Mouse (Mus musculus): ENCODE results near the gene Prkce. TPM values are rescaled to one million over a fixed set of nuclear protein-coding genes. Genes with fewer than 3 reads are reported as not detected.

Prkce gene
- total and polyA plus RNA-seq, 2 experiments from 2014 or later, result 91.3 to 94.3 TPM

DNA sequence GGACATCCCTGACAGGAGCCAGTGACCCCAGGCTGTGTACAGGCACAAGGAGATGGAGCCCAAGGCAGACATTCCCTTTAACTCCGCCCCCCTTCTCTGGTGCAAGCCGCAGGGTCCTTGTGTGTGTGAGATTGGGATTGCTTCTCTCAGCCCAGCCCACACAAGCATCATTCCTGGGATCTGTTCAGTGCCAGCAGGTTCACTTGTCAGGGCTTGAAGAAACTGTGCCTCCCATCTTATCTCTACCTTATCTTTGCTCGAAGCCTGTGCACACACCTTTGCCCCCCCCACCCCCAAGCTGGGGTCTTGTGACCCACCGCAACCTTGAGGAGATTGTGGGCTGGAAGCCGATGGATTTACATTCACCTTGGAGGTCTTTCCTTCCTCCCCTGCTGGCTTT is 508.8 kb downstream of the Prkce start:
- Histone ChIP-seq H3K36me3 (ENCODE audit: insufficient read depth) (no peaks in the 10 kb centered on the region), H3K27ac (ENCODE audit: low read depth, low read length) (no peak overlapping the region), H3K4me2 (ENCODE audit: low read depth) (no peak overlapping the region), H3K4me1 (ENCODE audit: insufficient read depth) (no peaks in the 10 kb centered on the region), H3K27me3 (ENCODE audit: insufficient read depth, low read length) (no peaks in the 10 kb centered on the region), H3K4me3 (ENCODE audit: low read depth, low read length) (no peak overlapping the region), H3K9ac (no peak overlapping the region), H3K9me3 (ENCODE audit: low read length) (no peaks in the 10 kb centered on the region)
- 82% methylated on average over 5 of the region's 5 CpGs for WGBS
- ATAC-seq (no peak), DNase-seq (no peak)
- TF ChIP-seq CTCF (IDR thresholded peaks at IDR 0.05; ENCODE audit: low read depth), result no peak

DNA sequence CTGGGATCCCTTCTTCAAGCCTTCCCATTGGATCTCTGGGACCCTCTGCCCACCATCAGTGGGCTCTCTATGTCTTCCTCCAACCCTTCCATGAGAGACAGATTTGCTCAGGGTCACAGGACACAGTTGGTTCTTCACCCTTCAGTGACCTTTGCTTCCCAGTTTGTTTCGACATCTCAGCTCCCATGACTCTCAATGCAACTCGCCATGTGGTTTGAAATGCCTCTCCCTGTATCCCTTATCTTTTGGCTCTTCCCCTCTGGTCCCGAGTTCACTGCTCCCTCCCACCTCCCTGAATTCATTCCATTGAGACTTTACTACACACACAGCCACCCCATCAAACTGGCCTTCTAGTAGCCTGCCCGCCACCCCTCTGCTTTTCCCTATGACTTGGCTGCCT is 509.3 kb downstream of the Prkce start:
- Histone ChIP-seq H3K27me3 (ENCODE audit: insufficient read depth, low read length) (no peaks in the 10 kb centered on the region), H3K27ac (ENCODE audit: low read depth, low read length) (no peak overlapping the region), H3K9me3 (ENCODE audit: low read length) (no peaks in the 10 kb centered on the region), H3K36me3 (ENCODE audit: insufficient read depth) (no peaks in the 10 kb centered on the region), H3K4me1 (ENCODE audit: insufficient read depth) (no peaks in the 10 kb centered on the region), H3K9ac (no peak overlapping the region), H3K4me3 (ENCODE audit: low read depth, low read length) (no peak overlapping the region), H3K4me2 (ENCODE audit: low read depth) (no peak overlapping the region)
- ATAC-seq (no peak), DNase-seq (no peak)
- 86% methylated on average over 4 of the region's 4 CpGs for WGBS
- TF ChIP-seq CTCF (IDR thresholded peaks at IDR 0.05; ENCODE audit: low read depth), result no peak

DNA sequence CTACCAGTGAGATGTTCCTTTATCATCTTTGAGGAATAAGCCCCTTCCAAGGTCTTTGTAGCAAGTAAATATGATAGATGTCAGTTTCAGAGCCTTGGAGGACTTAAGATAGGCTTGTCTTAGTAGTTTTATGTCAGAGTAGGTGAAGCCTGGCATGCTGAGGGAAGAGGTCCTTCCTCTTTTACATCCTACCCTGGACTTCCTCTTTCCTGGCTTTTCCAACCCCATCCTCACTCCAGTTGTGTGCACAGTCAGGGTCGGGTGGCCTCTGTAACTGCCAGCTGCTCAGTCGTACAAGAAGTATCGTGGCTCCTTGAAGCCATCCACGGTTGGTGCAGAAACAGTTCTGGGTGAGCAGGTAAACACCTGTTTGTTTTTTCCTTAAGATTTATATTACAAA is 517.7 kb downstream of the Prkce start:
- 92% methylated on average over 4 of the region's 4 CpGs for WGBS
- no peaks in the 10 kb centered on the region for H3K9me3 ChIP-seq (ENCODE audit: low read length)

DNA sequence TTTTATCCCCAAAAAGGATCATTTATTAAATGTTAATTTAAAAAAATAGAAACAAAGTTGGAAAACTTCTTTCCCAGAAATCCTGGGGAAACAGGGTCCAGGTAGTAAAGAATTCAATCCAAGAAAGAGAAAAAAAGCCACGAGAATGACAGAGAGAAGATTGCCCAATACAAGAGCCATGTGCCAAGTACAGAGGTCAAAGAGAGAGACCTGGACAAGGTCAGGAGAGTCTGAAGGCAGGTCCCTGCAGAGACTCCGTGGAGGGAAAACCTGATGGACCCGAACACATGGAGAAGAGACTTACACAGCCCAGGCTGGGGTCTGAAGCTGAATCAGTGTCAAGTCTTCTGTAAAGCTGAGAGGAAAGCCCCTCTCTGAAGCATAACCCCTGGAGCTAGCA is 519.4 kb downstream of the Prkce start:
- no peak for TF ChIP-seq CTCF (IDR thresholded peaks at IDR 0.05; ENCODE audit: low read depth)
- H3K36me3 ChIP-seq (ENCODE audit: insufficient read depth), result no peaks in the 10 kb centered on the region
- WGBS, result 81% methylated on average over 3 of the region's 3 CpGs

More for the DNA sequence above, 517.7 kb downstream of the Prkce start:
- DNase-seq (no peak), ATAC-seq (no peak)
- H3K9ac ChIP-seq, result no peak overlapping the region
- H3K4me1 ChIP-seq (ENCODE audit: insufficient read depth), result no peaks in the 10 kb centered on the region
- no peak for TF ChIP-seq CTCF (IDR thresholded peaks at IDR 0.05; ENCODE audit: low read depth)
- H3K27me3 ChIP-seq (ENCODE audit: insufficient read depth, low read length), result no peaks in the 10 kb centered on the region
- H3K4me3 ChIP-seq (ENCODE audit: low read depth, low read length), result no peak overlapping the region
- no peak overlapping the region for H3K4me2 ChIP-seq (ENCODE audit: low read depth)
- H3K27ac ChIP-seq (ENCODE audit: low read depth, low read length), result no peak overlapping the region
- no peaks in the 10 kb centered on the region for H3K36me3 ChIP-seq (ENCODE audit: insufficient read depth)

DNA sequence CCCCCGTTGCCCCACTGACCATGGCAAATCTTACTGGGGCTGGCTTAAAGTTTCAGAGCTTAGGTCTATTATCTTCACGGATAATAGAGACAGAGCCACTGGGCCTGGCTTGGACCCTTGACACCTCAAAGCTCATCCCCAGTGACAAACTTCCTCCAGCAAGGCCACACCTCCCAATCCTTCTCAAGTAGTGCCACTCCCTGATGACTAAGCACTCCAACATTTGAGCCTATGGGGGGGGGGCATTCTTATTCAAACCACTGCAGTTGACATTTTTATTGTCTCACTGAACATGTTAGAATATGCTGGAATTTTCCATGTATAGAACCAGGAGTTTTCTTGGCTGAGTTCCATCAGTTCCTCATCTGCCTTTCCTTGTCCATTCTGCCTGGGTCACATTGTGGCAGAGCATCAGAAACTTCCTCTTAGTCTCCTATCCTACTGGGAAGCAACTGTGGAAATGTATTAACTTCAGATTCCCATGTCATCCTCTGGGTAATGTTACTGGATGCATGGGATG is 523.3 kb downstream of the Prkce start:
- no peak overlapping the region for H3K9ac ChIP-seq
- H3K4me2 ChIP-seq (ENCODE audit: low read depth), result no peak overlapping the region
- 80% methylated on average over 2 of the region's 2 CpGs for WGBS
- no peak overlapping the region for H3K4me3 ChIP-seq (ENCODE audit: low read depth, low read length)
- no peaks in the 10 kb centered on the region for H3K36me3 ChIP-seq (ENCODE audit: insufficient read depth)
- H3K9me3 ChIP-seq (ENCODE audit: low read length), result no peaks in the 10 kb centered on the region
- ATAC-seq, result no peak
- no peak overlapping the region for H3K27ac ChIP-seq (ENCODE audit: low read depth, low read length)
- no peak for DNase-seq
- TF ChIP-seq CTCF (IDR thresholded peaks at IDR 0.05; ENCODE audit: low read depth), result no peak
- no peaks in the 10 kb centered on the region for H3K27me3 ChIP-seq (ENCODE audit: insufficient read depth, low read length)
- H3K4me1 ChIP-seq (ENCODE audit: insufficient read depth), result no peaks in the 10 kb centered on the region

More for the DNA sequence above, 519.4 kb downstream of the Prkce start:
- no peak overlapping the region for H3K27ac ChIP-seq (ENCODE audit: low read depth, low read length)
- no peaks in the 10 kb centered on the region for H3K4me1 ChIP-seq (ENCODE audit: insufficient read depth)
- no peak overlapping the region for H3K4me3 ChIP-seq (ENCODE audit: low read depth, low read length)
- H3K9me3 ChIP-seq (ENCODE audit: low read length), result no peaks in the 10 kb centered on the region
- no peaks in the 10 kb centered on the region for H3K27me3 ChIP-seq (ENCODE audit: insufficient read depth, low read length)
- ATAC-seq, result no peak
- no peak overlapping the region for H3K4me2 ChIP-seq (ENCODE audit: low read depth)
- no peak for DNase-seq
- no peak overlapping the region for H3K9ac ChIP-seq

DNA sequence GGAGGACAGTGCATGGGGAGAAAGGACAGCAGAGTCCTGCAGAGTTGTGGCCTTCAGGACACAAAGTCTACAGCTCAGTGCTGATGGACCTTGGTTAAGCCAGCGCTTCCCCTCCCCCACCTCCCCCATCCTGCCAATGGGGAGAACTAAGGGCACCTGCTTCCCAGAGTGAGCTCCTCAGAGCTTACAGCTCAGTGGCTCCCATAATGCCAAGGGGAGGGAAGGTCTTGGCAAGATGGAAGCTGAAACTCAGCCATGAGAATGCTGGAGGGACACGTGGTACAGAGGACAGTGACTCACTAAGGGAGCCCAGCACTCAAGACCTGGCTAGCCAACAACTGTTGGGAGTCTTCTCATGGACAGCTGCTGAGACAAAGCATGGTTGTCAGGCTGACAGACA is 530.2 kb downstream of the Prkce start:
- Histone ChIP-seq H3K4me3 (ENCODE audit: low read depth, low read length) (no peak overlapping the region), H3K27me3 (ENCODE audit: insufficient read depth, low read length) (no peaks in the 10 kb centered on the region), H3K4me1 (ENCODE audit: insufficient read depth) (no peaks in the 10 kb centered on the region), H3K9ac (no peak overlapping the region), H3K36me3 (ENCODE audit: insufficient read depth) (no peaks in the 10 kb centered on the region), H3K27ac (ENCODE audit: low read depth, low read length) (no peak overlapping the region), H3K4me2 (ENCODE audit: low read depth) (no peak overlapping the region), H3K9me3 (ENCODE audit: low read length) (no peaks in the 10 kb centered on the region)
- ATAC-seq, result no peak
- TF ChIP-seq CTCF (IDR thresholded peaks at IDR 0.05; ENCODE audit: low read depth), result no peak
- 85% methylated on average over 2 of the region's 2 CpGs for WGBS
- DNase-seq, result no peak

DNA sequence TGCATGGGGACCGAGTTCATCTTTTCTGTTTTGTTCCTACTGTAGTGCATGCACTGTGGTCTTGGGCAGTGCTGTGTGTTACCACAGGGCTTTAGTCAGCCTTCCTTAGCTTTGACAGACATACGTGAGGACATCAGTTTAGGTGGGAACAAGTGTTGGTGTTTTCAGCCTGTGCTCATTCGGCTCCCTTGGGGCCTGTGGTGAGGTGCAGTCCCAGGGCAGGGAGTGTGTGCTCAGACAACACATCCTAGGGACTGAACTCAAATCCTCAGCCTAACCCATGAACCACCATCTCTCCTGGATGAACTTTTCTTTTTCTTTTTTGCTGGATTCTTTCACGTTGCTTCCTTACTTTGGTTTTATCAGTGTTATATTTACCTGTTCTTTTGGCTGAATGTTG is 535.8 kb downstream of the Prkce start:
- no peak overlapping the region for H3K27ac ChIP-seq (ENCODE audit: low read depth, low read length)
- no peaks in the 10 kb centered on the region for H3K4me1 ChIP-seq (ENCODE audit: insufficient read depth)
- no peak for ATAC-seq
- H3K4me3 ChIP-seq (ENCODE audit: low read depth, low read length), result no peak overlapping the region
- H3K9me3 ChIP-seq (ENCODE audit: low read length), result no peaks in the 10 kb centered on the region
- no peak overlapping the region for H3K4me2 ChIP-seq (ENCODE audit: low read depth)
- no peaks in the 10 kb centered on the region for H3K36me3 ChIP-seq (ENCODE audit: insufficient read depth)
- TF ChIP-seq CTCF (IDR thresholded peaks at IDR 0.05; ENCODE audit: low read depth), result no peak
- WGBS, result 90% methylated on average over 4 of the region's 4 CpGs
- no peak overlapping the region for H3K9ac ChIP-seq
- no peak for DNase-seq
- H3K27me3 ChIP-seq (ENCODE audit: insufficient read depth, low read length), result no peaks in the 10 kb centered on the region

DNA sequence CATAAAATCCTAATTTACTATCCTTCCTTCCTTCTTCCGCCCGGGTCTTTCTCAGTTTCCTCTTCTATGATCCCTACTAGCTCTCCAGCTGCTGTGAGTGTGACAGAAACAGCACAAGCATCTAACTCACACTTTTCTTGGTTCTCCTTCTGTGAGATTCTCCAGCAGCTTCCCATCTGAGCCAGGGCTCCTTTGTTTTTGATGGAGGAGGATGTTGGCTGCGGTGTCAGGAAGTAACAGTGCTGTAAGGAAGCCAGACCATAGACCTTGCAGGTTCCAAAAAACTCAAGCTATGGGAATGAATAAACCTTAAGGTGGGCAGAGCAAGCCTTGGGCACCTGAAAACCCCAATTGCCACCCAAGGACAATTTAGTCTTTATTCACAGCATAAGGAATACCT is 537.7 kb downstream of the Prkce start:
- no peak overlapping the region for H3K27ac ChIP-seq (ENCODE audit: low read depth, low read length)
- no peaks in the 10 kb centered on the region for H3K36me3 ChIP-seq (ENCODE audit: insufficient read depth)
- DNase-seq (no peak), ATAC-seq (no peak)
- no peaks in the 10 kb centered on the region for H3K27me3 ChIP-seq (ENCODE audit: insufficient read depth, low read length)
- H3K9ac ChIP-seq, result no peak overlapping the region
- TF ChIP-seq CTCF (IDR thresholded peaks at IDR 0.05; ENCODE audit: low read depth), result no peak
- H3K4me1 ChIP-seq (ENCODE audit: insufficient read depth), result no peaks in the 10 kb centered on the region
- no peak overlapping the region for H3K4me3 ChIP-seq (ENCODE audit: low read depth, low read length)
- no peak overlapping the region for H3K4me2 ChIP-seq (ENCODE audit: low read depth)
- H3K9me3 ChIP-seq (ENCODE audit: low read length), result no peaks in the 10 kb centered on the region
- 93% methylated on average over 3 of the region's 3 CpGs for WGBS

All from forebrain, postnatal 0 days (tissue).